Mouse (Mus musculus) CH12.LX (cell line): Measurements from ENCODE around the gene Mis18a.

Source experiments
- CTCF ChIP-seq, 2 experiments: IDR thresholded peaks in 1 of 2; conservative IDR thresholded peaks in 1 of 2; 2 replicates each; pipeline ENCODE4 v1.5.1; 2011 to 2012; ENCODE audit warnings: low read depth in 2 of 2, low read length in 2 of 2, improper control_type of control experiment in 1 of 2, inconsistent platforms in 1 of 2, mild to moderate bottlenecking in 1 of 2, moderate library complexity in 1 of 2
- EP300 ChIP-seq: IDR thresholded peaks from 2 replicates; pipeline ENCODE4 v1.6.1; 2011; ENCODE audit warnings: low read length, improper control_type of control experiment
- ETS1 ChIP-seq: conservative IDR thresholded peaks from 2 replicates; pipeline ENCODE4 v1.6.1; 2012; ENCODE audit warnings: low read depth, mild to moderate bottlenecking, inconsistent platforms, low read length, improper control_type of control experiment, moderate library complexity
- POLR2A ChIP-seq: IDR thresholded peaks from 2 replicates; pipeline ENCODE4 v1.6.1; 2011; ENCODE audit warnings: low read depth, mild to moderate bottlenecking, improper control_type of control experiment, low read length
- TCF12 ChIP-seq: IDR thresholded peaks from 2 replicates; pipeline ENCODE4 v1.6.1; 2014; ENCODE audit warnings: low read depth, mild to moderate bottlenecking, inconsistent platforms, low read length, improper control_type of control experiment
- ZNF384 ChIP-seq: IDR thresholded peaks from 2 replicates; pipeline ENCODE4 v1.6.1; 2012; ENCODE audit warnings: low read depth, low read length, improper control_type of control experiment, inconsistent platforms

GRCm38 (mm10) chr16:90774646-90775045 is 47.4 kb upstream of the Mis18a start:
- TF ChIP-seq ETS1, result no peak
- no peak for TF ChIP-seq POLR2A
- no peak for TF ChIP-seq EP300
- TF ChIP-seq TCF12, result no peak
- no peak for TF ChIP-seq CTCF (conservative IDR thresholded peaks at IDR 0.05 in 1 of 2, IDR thresholded peaks at IDR 0.05 in 1 of 2; ENCODE audit: low read depth in 2 of 2, low read length in 2 of 2)
- TF ChIP-seq ZNF384, result no peak
